27 mouse cellular contexts compared by ENCODE assay signal in genomic region chr2:170335168-170335567, GRCm38 (mm10).
DNase-seq lines count a peak whose midpoint lies in the region; ATAC-seq and TF ChIP-seq lines count a peak whose summit lies in the region.
"Had no signal": no experiment of that assay in that cellular context is flagged by ENCODE, and none has a peak within 500 bp of the region (broad histone marks: within the 10 kb centered on the region; RNA-seq: fewer than 3 reads in every experiment).

No protein-coding gene starts in this region.

- peak; percentile 12; the same call in 1 of the 2 replicates for ATAC-seq in intestine, embryonic 15.5 days
- peak; percentile 52 for ATAC-seq in intestine, embryonic 16.5 days
- ATAC-seq in hindbrain, embryonic 13.5 days (ENCODE audit: low FRiP score): no peak
- ATAC-seq: CD4-positive, CD25-positive, alpha-beta regulatory T cell, adult 4 months; forebrain, embryonic 15.5 days had no signal

- TF ChIP-seq POLR2A in kidney, adult 2 months (IDR thresholded peaks at IDR 0.05; ENCODE audit: low read depth, low read length): no peak

- intact Hi-C loops in heart, postnatal 25 days (cut with DNase I): no loop called here

- no peak overlapping the region for H3K4me2 ChIP-seq in intestine, embryonic 15.5 days (replicated peaks)
- no peak overlapping the region for H3K4me2 ChIP-seq in intestine, embryonic 16.5 days (ENCODE audit: low read depth, low read length)
- no peak overlapping the region for H3K4me2 ChIP-seq in hindbrain, embryonic 13.5 days
- H3K4me2 ChIP-seq: embryonic facial prominence, embryonic 13.5 days; forebrain, embryonic 12.5 days; forebrain, embryonic 15.5 days; hindbrain, embryonic 14.5 days had no signal

- H3K9me3 ChIP-seq in intestine, embryonic 15.5 days: no peaks in the 10 kb centered on the region
- H3K9me3 ChIP-seq in intestine, embryonic 16.5 days (ENCODE audit: control insufficient read depth, low read length): no peaks in the 10 kb centered on the region
- no peaks in the 10 kb centered on the region for H3K9me3 ChIP-seq in hindbrain, embryonic 13.5 days
- H3K9me3 ChIP-seq: embryonic facial prominence, embryonic 10.5 days; embryonic facial prominence, embryonic 13.5 days; forebrain, embryonic 12.5 days; forebrain, embryonic 15.5 days; heart, embryonic 10.5 days; heart, embryonic 13.5 days; hindbrain, embryonic 10.5 days had no signal

- H3K27me3 ChIP-seq in kidney, adult 2 months (replicated peaks; ENCODE audit: control insufficient read depth, insufficient read depth, low read length): no peaks in the 10 kb centered on the region
- H3K27me3 ChIP-seq in intestine, embryonic 15.5 days (replicated peaks): no peaks in the 10 kb centered on the region
- H3K27me3 ChIP-seq in intestine, embryonic 16.5 days (replicated peaks; ENCODE audit: control insufficient read depth, insufficient read depth, low read length): no peaks in the 10 kb centered on the region
- no peaks in the 10 kb centered on the region for H3K27me3 ChIP-seq in hindbrain, embryonic 13.5 days
- H3K27me3 ChIP-seq: embryonic facial prominence, embryonic 13.5 days; forebrain, embryonic 12.5 days; forebrain, embryonic 15.5 days; heart, embryonic 13.5 days had no signal

- H3K4me1 ChIP-seq in kidney, adult 2 months (ENCODE audit: control insufficient read depth, insufficient read depth, low read length): 0 out of 2 replicates have a peak, but pooled peaks cover 3% of the 10 kb centered on the region
- peaks cover 10% of the 10 kb centered on the region for H3K4me1 ChIP-seq in intestine, embryonic 15.5 days (replicated peaks)
- peaks cover 6% of the 10 kb centered on the region for H3K4me1 ChIP-seq in intestine, embryonic 16.5 days (ENCODE audit: control insufficient read depth, insufficient read depth, low read length)
- H3K4me1 ChIP-seq in hindbrain, embryonic 13.5 days (replicated peaks): no peaks in the 10 kb centered on the region
- H3K4me1 ChIP-seq: embryonic facial prominence, embryonic 13.5 days; forebrain, embryonic 12.5 days; forebrain, embryonic 15.5 days had no signal

- H3K27ac ChIP-seq in kidney, adult 2 months (ENCODE audit: insufficient read depth, low read depth, low read length): no peak overlapping the region
- H3K27ac ChIP-seq in intestine, embryonic 15.5 days: no peak overlapping the region
- H3K27ac ChIP-seq in intestine, embryonic 16.5 days (ENCODE audit: low read length): no peak overlapping the region
- no peak overlapping the region for H3K27ac ChIP-seq in hindbrain, embryonic 13.5 days
- H3K27ac ChIP-seq: embryonic facial prominence, embryonic 10.5 days; embryonic facial prominence, embryonic 13.5 days; forebrain, embryonic 12.5 days; forebrain, embryonic 15.5 days; heart, adult 2 months; heart, embryonic 10.5 days; hindbrain, embryonic 10.5 days; hindbrain, embryonic 14.5 days had no signal

- H3K4me3 ChIP-seq in kidney, adult 2 months (ENCODE audit: insufficient read depth, low read depth, low read length): no peak overlapping the region
- H3K4me3 ChIP-seq in intestine, embryonic 15.5 days (replicated peaks): no peak overlapping the region
- no peak overlapping the region for H3K4me3 ChIP-seq in intestine, embryonic 16.5 days (ENCODE audit: low read length)
- no peak overlapping the region for H3K4me3 ChIP-seq in hindbrain, embryonic 13.5 days
- H3K4me3 ChIP-seq: embryonic facial prominence, embryonic 10.5 days; embryonic facial prominence, embryonic 13.5 days; erythroblast, embryonic 14.5 days; forebrain, embryonic 12.5 days; forebrain, embryonic 15.5 days; heart, adult 2 months; heart, embryonic 10.5 days; hindbrain, embryonic 10.5 days had no signal

- TF ChIP-seq CTCF in kidney, adult 2 months (conservative IDR thresholded peaks at IDR 0.05; ENCODE audit: insufficient read depth, insufficient read length, low read depth, low read length): no peak

- DNase-seq in kidney, adult 2 months: peak; percentile 73
- DNase-seq in kidney, postnatal 10 days: no peak
- peak; percentile 34 to 60 for DNase-seq in kidney, postnatal 25 days
- DNase-seq in heart, postnatal 25 days (ENCODE audit: low spot score): no peak
- DNase-seq: adrenal gland, adult 2 months; adrenal gland, postnatal 14 days; cerebellum, adult 11 months; cerebellum, adult 2 months; cerebellum, adult 9-11 months; cerebellum, postnatal 25 days; embryo, embryonic 11 days; gastrocnemius, postnatal 36 days; heart, adult 2 months; heart, postnatal 14 days had no signal

- no peaks in the 10 kb centered on the region for H3K36me3 ChIP-seq in kidney, adult 2 months (ENCODE audit: control insufficient read depth, insufficient read depth, low read length)
- no peaks in the 10 kb centered on the region for H3K36me3 ChIP-seq in intestine, embryonic 15.5 days
- no peaks in the 10 kb centered on the region for H3K36me3 ChIP-seq in intestine, embryonic 16.5 days (ENCODE audit: control insufficient read depth, insufficient read depth, low read length)
- H3K36me3 ChIP-seq in hindbrain, embryonic 13.5 days: no peaks in the 10 kb centered on the region
- H3K36me3 ChIP-seq: embryonic facial prominence, embryonic 10.5 days; embryonic facial prominence, embryonic 13.5 days; forebrain, embryonic 12.5 days; forebrain, embryonic 15.5 days; heart, embryonic 10.5 days; heart, embryonic 13.5 days; hindbrain, embryonic 10.5 days had no signal

- 84% methylated on average over 5 of the region's 5 CpGs for WGBS in kidney, adult 2 months
- WGBS in intestine, embryonic 15.5 days: 89% methylated on average over 5 of the region's 5 CpGs
- 88% methylated on average over 5 of the region's 5 CpGs for WGBS in intestine, embryonic 16.5 days
- 97% methylated on average over 5 of the region's 5 CpGs for WGBS in hindbrain, embryonic 13.5 days

- H3K9ac ChIP-seq in intestine, embryonic 15.5 days: no peak overlapping the region
- no peak overlapping the region for H3K9ac ChIP-seq in intestine, embryonic 16.5 days (ENCODE audit: low read depth, low read length)
- no peak overlapping the region for H3K9ac ChIP-seq in hindbrain, embryonic 13.5 days
- H3K9ac ChIP-seq: embryonic facial prominence, embryonic 13.5 days; forebrain, embryonic 12.5 days; forebrain, embryonic 15.5 days; heart, embryonic 13.5 days; hindbrain, embryonic 14.5 days had no signal

Comparison
In these comparisons a context has a peak if more than half of its experiments do, and no peak if none do; other contexts are left out.
1. DNase-seq: peak in kidney, adult 2 months (single experiment) and kidney, postnatal 25 days (2 of 2); none in kidney, postnatal 10 days (single experiment) and heart, postnatal 25 days (single experiment).